Mouse (Mus musculus) cortical plate, adult 2 months (tissue): ENCODE measurements around the gene Magi1.

ENCODE experiments used
- CTCF ChIP-seq: fragments of 200-500 bp; IDR thresholded peaks from 2 replicates; pipeline ENCODE4 v1.5.1; 2011; ENCODE audit warnings: mild to moderate bottlenecking, control low read depth, low read length; ENCODE audit not compliant: insufficient read depth; ENCODE audit errors: extremely low read depth
- POLR2A ChIP-seq: fragments of 200-500 bp; IDR thresholded peaks from 2 replicates; pipeline ENCODE4 v1.6.1; 2011; ENCODE audit warnings: mild to moderate bottlenecking, low read length, control low read depth; ENCODE audit not compliant: insufficient read depth; ENCODE audit errors: extremely low read depth

DNA sequence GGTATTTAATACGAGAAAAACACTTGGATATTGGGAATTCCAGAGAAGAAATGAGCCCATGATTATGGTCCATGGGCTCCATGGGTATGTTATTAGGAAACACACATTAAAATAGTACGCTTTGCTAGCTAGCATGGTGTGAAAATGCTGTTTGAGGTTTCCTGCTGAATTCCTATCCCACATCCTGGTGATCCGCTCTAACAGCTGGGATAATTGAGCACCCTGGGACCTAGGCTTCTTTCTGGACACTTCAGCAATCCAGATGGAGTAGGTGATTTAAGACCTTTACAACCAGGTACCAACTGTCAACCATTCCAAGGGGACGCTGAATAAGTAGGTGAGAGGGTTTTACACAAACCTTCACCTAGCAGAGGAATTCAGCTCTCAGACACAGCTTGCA lies 191.2 kb downstream of the Magi1 start:
- no peak for TF ChIP-seq POLR2A
- no peak for TF ChIP-seq CTCF
